Mouse (Mus musculus): ENCODE data around the gene Ada.

Gene Ada

GRCm38 (mm10) chr2:163749647-163750611, at the start of gene Ada:
Gene Ada, minus strand, starts transcription at chr2:163750239.
- DNase-seq (ENCODE audit: low spot score), result peak; percentile 27

GRCm38 (mm10) chr2:163798411-163798810, 48.4 kb upstream of the Ada start:
- no peak for DNase-seq (ENCODE audit: low spot score)

DNA sequence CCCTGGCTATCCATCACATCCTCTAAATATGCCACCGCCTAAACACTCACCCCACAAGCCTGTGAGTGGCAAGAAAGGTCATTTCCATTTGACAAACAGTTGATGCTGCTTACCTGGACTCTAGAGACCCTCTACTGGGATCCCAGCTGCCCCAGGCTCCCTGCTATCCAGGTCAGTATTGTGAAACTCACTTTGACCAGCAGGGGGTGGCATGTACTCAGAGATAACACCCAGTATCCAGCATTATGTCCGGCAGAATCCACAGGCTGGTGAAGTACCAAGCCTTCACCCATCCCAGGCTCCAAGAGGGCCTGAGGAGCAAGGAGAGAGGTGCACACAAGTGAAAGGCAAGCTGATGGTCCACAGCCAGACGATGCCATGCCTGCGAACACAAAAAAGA, 38.4 kb upstream of the Ada start:
- DNase-seq (ENCODE audit: low spot score), result no peak

- DNase-seq (ENCODE audit: low spot score), result no peak
Observed at GRCm38 (mm10) chr2:163787709-163788108, 37.7 kb upstream of the Ada start.

GRCm38 (mm10) chr2:163787086-163787485, 37.0 kb upstream of the Ada start:
- no peak for DNase-seq (ENCODE audit: low spot score)

- DNase-seq (ENCODE audit: low spot score), result no peak
Observed at GRCm38 (mm10) chr2:163783901-163784300, 33.9 kb upstream of the Ada start.

- DNase-seq (ENCODE audit: low spot score), result no peak
Observed at GRCm38 (mm10) chr2:163783368-163783767, 33.3 kb upstream of the Ada start.

- DNase-seq (ENCODE audit: low spot score), result no peak
Observed at GRCm38 (mm10) chr2:163778896-163779295, 28.9 kb upstream of the Ada start.

GRCm38 (mm10) chr2:163777061-163777460, 27.0 kb upstream of the Ada start:
- no peak for DNase-seq (ENCODE audit: low spot score)

- no peak for DNase-seq (ENCODE audit: low spot score)
Observed at GRCm38 (mm10) chr2:163776661-163777060, 26.6 kb upstream of the Ada start.

GRCm38 (mm10) chr2:163770731-163771130, 20.7 kb upstream of the Ada start:
- no peak for DNase-seq (ENCODE audit: low spot score)

DNA sequence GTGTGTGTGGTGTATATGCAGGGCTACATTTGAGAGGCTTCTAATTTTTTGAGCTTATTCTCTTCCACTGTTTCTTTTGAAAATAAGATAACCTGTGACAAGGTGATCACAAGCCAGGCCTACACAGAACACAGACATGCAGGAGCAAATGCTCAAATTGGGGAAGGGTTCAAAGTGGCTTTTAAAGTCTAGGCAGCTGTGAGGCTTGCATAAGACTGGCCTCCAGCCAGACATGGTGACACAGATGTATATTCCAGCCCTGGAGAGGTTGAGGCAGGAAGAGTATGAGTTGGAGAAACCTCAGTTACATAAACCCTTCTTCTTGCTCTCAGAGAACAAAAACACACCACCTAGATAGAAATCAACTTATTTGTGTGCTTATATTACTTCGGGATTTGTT, 16.9 kb upstream of the Ada start:
- DNase-seq (ENCODE audit: low spot score), result no peak

DNA sequence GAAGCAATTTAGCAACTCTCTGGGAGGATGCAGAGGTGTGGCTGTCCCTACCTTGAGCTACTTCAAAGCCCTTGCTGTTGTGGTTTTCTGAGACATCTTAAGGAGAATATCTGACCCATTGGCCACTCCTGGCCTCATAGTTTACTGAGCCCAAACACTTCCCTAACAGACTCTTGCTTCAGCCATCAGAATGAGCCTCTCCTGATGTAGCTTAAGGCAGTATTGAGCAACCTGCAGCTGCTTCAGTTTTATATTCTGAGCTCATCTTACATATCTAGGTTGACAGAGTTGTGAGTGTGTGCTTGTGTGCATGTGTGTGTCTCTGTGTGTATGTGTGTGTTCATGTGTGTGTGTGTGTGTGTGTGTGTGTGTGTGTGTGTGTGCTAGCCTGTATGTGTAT, 16.2 kb upstream of the Ada start:
- DNase-seq (ENCODE audit: low spot score), result no peak

DNA sequence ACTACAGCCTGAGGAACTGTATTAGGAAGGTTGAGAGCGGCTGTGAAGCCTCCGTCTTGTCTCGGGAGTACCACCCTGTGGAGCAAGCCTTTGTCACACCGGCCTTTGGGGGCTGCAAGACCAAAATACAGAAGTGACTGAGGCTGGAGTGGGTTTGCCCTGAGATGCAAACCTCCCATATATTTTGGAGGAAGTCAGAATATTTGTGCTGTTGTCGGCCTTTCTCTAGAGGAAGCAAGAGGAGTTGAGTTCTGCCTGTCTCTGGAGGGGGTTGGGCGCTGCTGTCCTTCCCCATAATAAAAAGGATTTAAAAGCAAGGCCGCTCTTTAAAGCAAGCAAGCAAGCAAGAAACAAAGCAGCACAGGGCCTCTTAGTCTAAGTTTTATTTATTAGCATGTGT, 11.4 kb upstream of the Ada start:
- no peak for DNase-seq (ENCODE audit: low spot score)

DNA sequence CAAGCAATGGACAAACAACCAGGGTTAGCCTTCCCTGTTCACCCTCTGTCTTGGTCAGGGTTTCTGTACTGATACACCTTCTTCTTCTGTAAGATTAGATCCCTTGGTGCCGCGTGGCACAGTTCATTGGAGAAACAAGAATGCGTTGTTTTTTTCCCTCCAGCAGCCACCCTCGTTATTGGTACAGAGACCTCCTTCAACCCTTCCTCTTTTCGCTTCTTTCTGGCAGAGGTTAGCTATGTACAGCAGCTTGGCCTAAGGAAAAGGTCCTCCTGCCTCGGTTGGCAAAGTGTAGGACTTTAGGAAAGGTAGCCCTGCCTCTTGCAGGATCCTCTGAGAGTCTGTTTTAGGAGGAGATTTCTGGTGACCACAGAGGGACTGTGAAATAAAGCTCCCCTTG, 10.6 kb upstream of the Ada start:
- no peak for DNase-seq (ENCODE audit: low spot score)

- DNase-seq (ENCODE audit: low spot score), result no peak
Observed at GRCm38 (mm10) chr2:163758146-163758545, 8.1 kb upstream of the Ada start.

DNA sequence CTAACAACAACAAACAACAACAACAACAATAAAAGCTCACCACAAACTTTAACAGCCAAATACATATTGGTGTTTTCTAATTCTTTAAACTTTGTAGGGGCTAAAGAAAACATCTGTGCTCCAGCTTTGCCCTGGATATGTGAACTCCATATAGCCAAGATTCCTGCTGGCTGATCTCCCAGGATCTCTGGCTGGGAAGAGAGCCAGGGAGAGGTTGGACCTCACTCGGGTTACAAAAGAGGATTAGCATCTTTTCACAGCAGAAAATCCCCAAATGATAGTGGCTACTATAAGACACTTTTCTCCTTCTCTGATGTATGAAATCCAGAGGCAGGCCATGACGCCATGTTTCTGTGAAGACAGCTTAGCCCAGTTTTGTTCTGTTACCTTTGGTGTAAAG, 6.7 kb upstream of the Ada start:
- peak; percentile 45 for DNase-seq (ENCODE audit: low spot score)

- DNase-seq (ENCODE audit: low spot score), result no peak
Observed at GRCm38 (mm10) chr2:163754228-163754627, 4.2 kb upstream of the Ada start.

DNA sequence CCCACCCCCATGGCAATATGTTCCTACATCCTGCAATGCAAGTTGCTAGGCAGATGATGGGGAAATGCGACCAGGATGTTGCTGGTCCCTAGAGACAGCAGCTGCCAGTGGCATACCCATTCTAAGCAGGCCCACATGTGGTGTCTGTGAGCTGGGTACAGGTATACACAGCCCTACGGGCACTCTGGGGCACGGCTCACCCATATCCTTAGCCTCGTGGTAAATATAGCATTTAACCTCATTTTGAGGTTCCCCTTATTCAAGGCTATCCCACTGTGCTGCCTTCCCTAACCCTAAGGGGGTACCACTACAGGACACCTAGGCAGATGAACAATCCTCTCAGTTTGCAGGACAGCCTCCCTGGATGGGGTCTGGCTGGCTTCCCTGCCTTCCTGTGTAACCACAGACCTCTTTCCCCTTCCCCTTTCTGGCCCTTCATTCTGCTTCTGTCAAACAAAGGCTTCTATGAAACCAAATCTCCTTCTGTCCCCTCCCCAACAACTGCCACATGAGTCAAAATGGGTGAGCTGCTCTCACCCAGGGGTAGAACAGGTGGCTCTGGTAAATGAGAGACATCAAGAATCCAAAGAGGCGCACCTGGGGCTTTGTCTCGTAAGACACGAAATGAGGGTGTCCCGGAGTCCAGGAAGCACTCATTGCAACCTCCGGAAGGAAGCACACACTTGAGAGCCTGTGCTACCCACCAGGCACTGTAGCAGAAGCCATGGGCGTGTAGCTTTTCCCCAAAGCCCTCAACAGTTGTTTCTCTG, 5.1 kb downstream of the Ada start:
- no peak for DNase-seq (ENCODE audit: low spot score)

DNA sequence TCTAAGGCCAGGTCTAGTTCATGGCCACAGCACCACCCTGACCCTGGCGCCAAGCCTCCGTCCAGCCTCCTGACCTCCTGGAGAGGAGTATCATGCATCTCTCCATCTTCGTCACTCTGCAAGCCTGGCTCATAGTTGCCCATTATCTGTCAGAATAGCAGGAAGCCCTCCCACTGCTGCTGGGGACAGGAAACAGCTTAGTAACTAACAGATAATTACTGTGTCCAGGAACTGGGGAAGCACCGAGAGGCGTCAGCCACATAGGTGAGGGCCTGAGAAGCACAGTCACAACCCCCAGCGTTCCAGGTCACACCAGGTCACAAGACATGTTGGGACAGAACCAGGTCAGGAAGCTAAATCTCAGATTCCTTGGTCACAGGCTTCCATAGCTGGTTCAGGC, 6.7 kb downstream of the Ada start:
- DNase-seq (ENCODE audit: low spot score), result no peak

DNA sequence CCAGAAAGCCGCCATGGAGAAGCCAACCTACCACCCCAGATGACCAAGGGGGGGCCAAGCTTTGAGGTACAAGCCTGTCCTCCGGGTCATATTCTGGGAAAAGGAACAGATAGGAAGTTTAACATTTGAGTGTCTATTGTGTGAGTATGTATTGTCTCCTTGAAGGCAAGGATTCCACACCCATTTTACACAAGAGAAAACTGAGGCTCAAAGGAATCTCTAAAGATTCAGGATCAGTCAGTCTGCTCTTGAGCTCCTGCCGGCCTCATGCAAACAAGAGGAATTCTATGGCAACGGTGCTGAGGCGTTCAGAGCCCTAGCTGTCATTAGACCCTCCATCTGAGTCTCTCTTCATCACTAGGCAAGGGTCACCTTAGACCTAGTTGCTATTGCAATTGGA, 7.4 kb downstream of the Ada start:
- DNase-seq (ENCODE audit: low spot score), result no peak

GRCm38 (mm10) chr2:163735980-163736379, 14.1 kb downstream of the Ada start:
- no peak for DNase-seq (ENCODE audit: low spot score)

- DNase-seq (ENCODE audit: low spot score), result no peak
Observed at GRCm38 (mm10) chr2:163735163-163735562, 14.9 kb downstream of the Ada start.

Measured in testis, postnatal 14 days (tissue).